Mouse (Mus musculus): Measurements from ENCODE around the gene Ptbp1.

Gene Ptbp1

DNA sequence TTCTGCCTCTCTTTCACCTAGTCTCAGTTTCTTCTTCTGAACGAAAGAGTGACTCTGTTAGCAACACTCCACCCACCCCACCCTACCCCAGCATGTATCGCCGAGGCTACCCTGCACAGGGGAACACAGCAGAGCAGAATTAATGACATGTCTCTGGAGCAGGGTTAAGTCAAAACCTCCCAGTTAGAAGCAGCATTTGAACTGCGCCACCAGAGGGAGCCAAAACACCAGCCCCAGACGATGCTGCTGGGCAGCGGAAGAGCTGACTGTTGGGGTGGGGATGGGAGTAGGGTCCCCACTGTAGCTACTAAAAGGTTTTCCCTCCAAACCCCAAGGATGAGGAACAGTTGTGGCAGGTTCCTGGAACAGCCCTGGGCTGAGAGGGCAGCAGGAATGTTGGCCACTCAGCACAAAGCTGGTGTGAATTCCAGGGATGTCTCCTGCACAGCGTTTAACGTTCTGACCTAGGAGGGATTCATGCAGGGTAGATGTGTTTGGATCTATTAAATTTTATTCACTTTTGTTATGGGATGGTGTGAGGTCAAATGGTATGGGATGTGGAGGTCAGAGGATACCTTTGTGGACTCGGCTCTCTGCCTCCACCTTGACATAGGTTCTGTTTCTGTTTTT, 19.3 kb upstream of the Ptbp1 start:
- DNase-seq (ENCODE audit: low spot score) = peak; percentile 81

- no peak for DNase-seq (ENCODE audit: low spot score)
Observed at GRCm38 (mm10) chr10:79836918-79837317, 17.3 kb upstream of the Ptbp1 start.

- peak; percentile 17 for DNase-seq (ENCODE audit: low spot score)
Observed at GRCm38 (mm10) chr10:79838151-79838550, 16.1 kb upstream of the Ptbp1 start.

DNA sequence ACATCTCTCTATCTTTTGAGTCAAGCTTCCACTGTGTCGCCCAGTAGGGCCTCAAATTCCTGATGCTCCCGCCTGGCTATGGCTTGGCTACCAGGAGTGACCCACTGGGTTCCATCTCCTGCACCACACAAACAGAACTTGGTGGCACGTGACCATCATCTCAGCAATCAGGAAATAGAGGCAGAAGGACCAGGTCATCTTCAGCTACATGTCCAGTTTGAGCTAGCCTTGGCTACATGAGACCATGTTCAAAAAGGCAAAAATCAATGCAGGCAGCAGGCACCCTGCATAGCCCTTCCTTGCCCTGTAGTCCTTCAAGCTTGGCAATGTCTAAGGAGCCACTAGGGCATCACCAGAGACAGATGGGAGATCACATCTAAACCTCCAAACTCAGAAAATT, 14.1 kb upstream of the Ptbp1 start:
- DNase-seq (ENCODE audit: low spot score) = no peak

- DNase-seq (ENCODE audit: low spot score) = peak; percentile 83
Observed at GRCm38 (mm10) chr10:79840644-79841551, 13.3 kb upstream of the Ptbp1 start.

DNA sequence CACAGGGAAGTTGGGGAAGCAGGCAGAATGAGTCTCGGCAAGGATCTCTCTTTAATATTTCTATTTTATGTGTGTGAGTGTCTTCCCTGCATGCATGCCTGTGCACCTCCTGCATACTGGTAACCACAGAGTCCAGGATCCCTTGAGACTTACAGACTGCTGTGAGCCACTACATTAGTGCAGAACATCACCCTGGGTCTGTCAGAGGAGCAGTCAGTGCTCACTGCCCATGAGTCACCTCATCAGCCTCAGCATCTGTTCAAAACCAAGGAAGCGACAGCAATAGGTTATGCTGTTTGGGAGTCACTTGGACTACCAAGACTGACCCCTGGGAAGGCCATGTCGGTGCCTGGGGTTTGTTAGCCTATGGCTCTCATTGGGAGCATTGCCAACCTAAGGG, 11.9 kb upstream of the Ptbp1 start:
- DNase-seq (ENCODE audit: low spot score) = no peak

DNA sequence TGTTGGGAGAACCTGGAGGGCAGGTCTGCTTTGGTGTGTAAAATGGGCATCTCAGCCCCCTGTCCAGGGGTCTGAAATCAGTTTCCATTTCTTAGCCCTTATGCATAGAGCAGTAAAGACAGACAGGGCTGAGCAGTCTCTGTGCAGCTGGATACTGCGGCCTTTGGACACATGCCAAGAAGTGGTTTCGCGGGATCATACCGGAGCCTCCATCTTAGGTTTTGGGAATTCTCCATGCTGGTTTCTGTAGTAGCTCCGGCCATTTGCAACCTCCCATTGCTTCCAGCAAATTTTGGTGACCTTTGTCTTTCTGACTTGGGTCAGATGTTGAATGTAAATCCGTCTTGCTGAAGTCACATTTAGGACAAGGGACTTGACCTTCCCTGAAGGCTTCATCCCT, 10.8 kb upstream of the Ptbp1 start:
- DNase-seq (ENCODE audit: low spot score) = no peak

GRCm38 (mm10) chr10:79846553-79846952, 7.7 kb upstream of the Ptbp1 start:
- DNase-seq (ENCODE audit: low spot score) = no peak

GRCm38 (mm10) chr10:79849941-79850628, 4.1 kb upstream of the Ptbp1 start:
- DNase-seq (ENCODE audit: low spot score) = no peak

DNA sequence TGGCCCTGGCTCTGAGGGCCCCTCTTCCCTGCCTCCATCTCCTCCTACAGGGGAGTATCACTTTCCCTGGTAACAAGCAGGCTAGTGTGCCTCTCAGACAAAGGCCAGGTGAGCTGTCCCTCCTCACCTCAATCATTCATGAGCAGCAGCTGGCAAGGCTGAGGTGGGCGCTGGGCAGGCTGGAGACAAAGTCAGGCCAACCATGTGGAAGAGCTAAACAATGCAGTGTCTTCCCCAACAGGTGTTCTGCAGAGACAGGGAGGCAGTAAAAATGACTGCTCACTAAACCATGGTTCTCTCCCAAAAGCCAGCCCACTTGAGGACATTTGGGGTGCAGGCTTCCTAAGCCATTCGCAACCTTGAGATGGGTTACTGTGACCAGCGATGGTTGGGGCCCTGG, 2.6 kb upstream of the Ptbp1 start:
- no peak for DNase-seq (ENCODE audit: low spot score)

DNA sequence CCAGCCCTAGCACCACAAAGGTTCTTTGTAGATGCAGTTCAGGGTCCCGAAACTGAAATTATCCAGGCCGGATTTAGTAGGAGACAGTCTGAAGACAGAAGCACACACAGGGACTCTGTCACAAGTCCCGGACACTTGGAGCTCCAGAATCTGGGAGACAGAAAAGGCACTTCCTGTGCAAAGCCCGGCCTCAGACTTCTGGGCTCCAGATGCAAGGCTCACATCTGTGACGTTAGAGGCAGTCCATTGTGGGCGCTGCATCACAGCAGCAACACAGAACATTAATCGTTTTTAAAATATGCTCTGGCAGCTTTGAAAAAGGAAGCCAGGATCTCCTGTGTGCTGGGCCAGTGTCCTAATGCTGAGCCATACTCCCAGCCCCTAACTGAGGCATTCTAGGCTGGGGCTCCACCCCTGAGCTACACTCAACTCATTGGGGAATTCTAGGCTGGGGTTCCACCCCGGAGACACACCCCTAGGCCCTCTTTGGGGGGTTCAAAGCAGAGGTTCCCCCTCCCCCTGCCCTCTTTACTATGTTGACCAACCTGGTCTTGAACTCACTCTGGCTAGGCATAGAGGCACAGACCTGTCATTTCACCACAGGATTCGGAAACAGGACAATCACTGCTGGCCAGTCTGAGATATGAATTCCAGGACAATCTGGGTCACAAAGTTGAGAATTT, 2.0 kb upstream of the Ptbp1 start:
- DNase-seq (ENCODE audit: low spot score) = no peak

- DNase-seq (ENCODE audit: low spot score) = no peak
Observed at GRCm38 (mm10) chr10:79852827-79853226, 1.4 kb upstream of the Ptbp1 start.

GRCm38 (mm10) chr10:79853392-79853791, 835 bp upstream of the Ptbp1 start:
- DNase-seq (ENCODE audit: low spot score) = peak; percentile 91

DNA sequence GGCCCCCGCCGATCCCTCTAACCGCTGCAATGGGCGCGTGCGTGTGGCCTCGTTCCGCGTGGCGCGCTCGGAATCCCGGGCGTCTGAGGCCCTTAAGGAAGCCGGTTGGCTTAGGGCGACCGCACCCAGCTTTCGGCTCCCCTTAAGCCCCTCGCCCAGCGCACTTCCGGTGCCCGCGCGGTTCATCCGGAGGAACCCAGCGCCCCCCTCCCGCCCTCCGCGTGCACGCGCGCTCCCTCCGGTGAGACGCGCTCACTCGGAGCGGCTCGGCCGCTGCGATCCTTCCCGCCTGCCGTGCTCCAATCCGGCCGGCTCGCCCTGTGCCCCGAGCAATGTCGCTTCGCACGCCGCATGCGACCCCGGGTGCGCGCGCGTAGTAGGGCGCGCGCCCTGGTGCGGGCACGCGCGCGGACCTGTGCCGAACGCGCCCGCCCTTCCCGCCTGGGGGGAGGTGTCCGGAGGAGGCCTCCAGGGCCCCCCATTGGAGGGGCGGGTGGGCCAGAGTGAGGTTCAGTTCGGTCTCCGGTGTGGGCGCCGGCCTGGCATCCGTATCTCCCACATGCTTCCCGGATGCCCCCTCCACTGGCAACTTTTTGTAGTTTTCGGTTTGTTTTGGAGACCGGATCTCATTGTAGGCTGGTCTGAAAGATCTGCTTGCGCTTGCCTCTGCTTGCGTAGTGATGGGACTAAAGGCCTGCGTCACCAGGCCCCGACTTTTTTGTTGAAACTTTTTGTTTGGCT, 744 bp downstream of the Ptbp1 start:
- peak; percentile 64 for DNase-seq (ENCODE audit: low spot score)

DNA sequence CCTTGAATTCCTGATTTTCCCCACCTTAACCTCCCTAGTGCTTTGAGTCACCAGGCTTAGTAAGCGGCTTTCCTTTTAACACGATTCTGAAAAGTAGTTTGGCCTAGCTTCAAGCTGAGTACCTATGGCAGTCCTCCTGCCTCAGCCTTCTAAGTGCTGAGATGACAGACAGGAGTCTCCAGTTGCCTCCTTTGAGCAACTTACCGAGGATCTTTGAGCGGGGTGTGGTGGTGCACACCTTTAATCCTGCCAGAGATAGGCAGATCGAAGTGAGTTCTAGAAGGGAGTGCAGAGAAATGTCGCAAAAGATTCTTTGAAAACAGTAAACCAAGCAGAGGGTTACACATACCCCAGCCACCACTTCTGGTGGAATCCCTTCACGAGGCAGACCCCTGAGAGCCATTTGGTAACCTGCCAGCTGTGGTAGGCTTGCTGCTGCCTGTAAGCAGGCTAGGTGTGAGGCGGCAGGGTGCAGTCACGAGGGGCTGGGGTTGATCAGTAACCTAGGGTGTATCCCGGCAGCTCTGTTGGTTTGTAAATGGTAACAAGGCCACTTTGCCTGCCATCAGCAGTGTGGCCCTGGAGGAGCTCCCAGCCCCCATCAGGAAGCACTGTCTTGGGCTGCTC, 1.4 kb downstream of the Ptbp1 start:
- DNase-seq (ENCODE audit: low spot score) = peak; percentile 38

- no peak for DNase-seq (ENCODE audit: low spot score)
Observed at GRCm38 (mm10) chr10:79856280-79856679, 2.1 kb downstream of the Ptbp1 start.

GRCm38 (mm10) chr10:79856704-79857451, 2.7 kb downstream of the Ptbp1 start:
- peak; percentile 51 for DNase-seq (ENCODE audit: low spot score)

- DNase-seq (ENCODE audit: low spot score) = peak; percentile 50
Observed at GRCm38 (mm10) chr10:79857452-79857811, 3.2 kb downstream of the Ptbp1 start.

DNA sequence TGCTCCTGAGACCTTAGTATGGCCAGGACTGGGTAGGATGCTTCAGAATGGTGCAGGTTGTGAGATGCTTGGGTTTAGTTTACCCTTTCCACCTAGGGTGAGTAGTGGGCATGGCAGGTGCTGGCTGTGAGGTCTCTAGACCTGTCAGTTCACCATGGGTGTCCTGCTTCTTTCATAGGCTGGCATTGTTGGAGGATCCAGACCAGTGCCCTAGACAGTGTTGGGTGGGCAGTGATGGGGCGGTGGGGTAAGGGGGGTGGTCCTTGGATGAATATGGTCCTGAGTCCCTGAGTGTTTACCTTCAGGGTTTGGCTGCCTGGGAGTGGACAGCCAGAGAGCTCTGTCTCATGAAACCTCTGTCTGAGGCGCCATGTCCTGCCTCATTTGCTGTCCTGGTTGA, 3.7 kb downstream of the Ptbp1 start:
- no peak for DNase-seq (ENCODE audit: low spot score)

DNA sequence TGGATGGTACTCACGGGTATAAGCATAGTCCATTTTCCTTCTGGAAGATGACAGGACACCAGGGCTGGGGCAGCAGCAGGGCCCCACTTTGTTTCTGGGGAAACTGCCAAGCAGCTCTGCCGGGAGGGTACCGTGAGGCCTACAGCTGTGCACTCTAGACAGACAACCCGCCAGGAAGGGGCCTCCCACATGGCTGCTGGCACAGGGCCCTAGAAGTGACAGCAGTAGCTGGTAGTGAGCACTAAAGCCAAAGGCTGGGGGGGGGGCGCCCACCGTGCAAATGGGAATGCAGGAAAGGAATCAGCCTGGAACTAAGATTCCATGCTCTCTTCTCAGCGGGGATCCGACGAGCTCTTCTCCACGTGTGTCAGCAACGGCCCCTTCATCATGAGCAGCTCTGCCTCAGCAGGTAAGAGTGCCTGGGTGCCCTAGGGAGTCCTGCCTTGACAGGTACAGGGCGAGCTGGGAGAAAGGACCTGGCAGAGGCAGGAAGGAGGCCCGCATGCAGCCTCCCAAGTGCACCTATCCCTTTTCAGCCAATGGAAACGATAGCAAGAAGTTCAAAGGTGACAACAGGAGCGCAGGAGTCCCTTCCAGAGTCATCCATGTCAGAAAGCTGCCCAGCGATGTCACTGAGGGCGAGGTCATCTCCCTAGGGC, 4.3 kb downstream of the Ptbp1 start:
- peak; percentile 87 for DNase-seq (ENCODE audit: low spot score)
